Mouse (Mus musculus): ENCODE measurements around the gene Zdbf2.

The Zdbf2 gene

DNA sequence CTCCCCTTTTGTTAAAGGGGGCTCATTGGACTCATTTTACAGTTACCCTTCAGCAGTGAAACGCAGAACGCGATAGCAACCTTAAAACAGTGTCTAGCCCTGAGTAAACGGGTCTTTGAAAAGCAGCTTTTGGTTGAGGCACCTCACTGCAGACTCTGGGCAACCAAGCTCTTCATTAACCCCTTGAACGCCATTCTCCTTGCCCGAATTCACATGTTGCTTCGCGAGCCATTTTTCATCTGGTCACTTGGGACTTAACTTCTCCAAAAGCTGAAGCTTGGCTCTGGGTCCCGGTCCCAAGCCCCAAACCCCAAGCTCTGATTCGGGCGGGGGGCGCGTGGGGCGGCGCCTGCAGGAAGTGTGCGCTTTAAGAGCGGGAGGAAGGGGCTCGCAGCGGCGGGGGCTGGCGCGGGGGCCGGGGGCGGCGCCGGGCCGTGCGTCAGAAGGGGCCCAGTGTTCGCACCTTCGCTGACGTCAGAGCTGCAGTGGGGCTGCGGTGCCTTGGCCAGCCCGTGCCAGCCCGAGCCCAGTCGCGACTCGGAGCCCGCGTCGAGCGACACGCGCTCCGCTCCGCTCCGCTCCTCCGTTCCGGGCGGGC lies at the start of gene Zdbf2:
Gene Zdbf2, plus strand, starts transcription at position 525 of the 598 bp plus-strand sequence.
- no peak for DNase-seq (ENCODE audit: low read depth, low spot score)

- DNase-seq (ENCODE audit: low read depth, low spot score) = no peak
Observed at GRCm38 (mm10) chr1:63225009-63225408, 48.1 kb upstream of the Zdbf2 start.

DNA sequence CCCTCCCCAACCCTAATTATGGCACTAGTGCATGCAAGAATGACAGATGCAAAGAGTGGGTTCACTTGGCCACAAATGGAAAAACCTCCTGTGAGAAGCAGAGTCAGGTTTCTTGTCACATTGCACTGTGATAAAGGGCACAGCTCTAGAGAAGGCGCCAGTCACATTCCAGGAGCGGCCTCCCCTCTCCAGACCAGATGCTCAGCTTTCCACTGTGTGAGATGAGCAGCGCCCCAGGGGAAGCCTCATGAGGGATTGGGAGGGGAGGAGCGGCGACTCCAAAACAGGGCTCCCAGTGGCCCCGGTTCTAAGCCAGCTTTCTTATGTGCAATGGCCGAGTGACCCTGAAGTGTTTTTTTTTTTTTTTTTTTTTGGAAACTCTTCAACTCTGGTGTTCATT lies 47.2 kb upstream of the Zdbf2 start:
- DNase-seq (ENCODE audit: low read depth, low spot score) = no peak

DNA sequence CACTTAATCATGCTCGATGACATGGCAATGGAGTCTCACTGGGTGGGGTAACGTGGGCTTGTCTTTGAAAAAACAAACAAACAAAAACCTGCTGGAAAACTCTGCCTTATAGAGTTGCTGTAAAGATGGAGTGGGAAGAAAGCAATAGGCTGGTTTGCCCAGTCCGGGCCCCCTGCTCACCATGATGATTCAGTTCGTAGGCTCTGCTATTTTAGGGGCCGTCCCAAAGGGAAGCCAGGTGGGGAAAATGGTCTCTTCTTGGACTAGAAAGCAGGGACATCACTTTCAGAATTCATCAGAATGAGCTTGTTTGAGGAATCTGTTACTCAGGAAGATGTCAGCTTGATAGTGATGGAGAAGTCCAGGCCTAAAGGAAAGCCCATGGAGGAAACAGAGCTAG lies 45.8 kb upstream of the Zdbf2 start:
- no peak for DNase-seq (ENCODE audit: low read depth, low spot score)

DNA sequence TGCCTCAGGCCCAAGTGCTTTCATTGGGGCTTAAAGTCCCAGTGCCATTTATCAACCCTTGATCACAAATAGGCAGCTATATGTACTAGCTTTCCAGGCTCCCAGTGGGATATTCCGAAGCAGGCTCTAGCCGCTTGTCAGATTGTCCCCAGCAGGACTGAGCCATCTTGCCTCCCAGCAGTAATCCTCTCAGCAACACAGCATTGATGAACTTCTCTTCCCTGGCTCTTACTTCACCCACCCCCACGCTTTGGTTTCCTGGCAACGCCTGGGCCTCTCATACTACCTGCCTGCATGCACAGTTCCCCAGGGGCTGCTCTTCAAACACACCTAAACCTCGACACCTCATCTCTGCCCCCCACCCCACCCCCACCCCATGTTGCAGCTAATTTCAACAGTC lies 35.7 kb upstream of the Zdbf2 start:
- DNase-seq (ENCODE audit: low read depth, low spot score) = peak; percentile 29

GRCm38 (mm10) chr1:63239305-63239704 lies 33.8 kb upstream of the Zdbf2 start:
- no peak for DNase-seq (ENCODE audit: low read depth, low spot score)

- DNase-seq (ENCODE audit: low read depth, low spot score) = no peak
Observed at GRCm38 (mm10) chr1:63239751-63240150, 33.3 kb upstream of the Zdbf2 start.

GRCm38 (mm10) chr1:63243854-63244253 lies 29.2 kb upstream of the Zdbf2 start:
- DNase-seq (ENCODE audit: low read depth, low spot score) = no peak

DNA sequence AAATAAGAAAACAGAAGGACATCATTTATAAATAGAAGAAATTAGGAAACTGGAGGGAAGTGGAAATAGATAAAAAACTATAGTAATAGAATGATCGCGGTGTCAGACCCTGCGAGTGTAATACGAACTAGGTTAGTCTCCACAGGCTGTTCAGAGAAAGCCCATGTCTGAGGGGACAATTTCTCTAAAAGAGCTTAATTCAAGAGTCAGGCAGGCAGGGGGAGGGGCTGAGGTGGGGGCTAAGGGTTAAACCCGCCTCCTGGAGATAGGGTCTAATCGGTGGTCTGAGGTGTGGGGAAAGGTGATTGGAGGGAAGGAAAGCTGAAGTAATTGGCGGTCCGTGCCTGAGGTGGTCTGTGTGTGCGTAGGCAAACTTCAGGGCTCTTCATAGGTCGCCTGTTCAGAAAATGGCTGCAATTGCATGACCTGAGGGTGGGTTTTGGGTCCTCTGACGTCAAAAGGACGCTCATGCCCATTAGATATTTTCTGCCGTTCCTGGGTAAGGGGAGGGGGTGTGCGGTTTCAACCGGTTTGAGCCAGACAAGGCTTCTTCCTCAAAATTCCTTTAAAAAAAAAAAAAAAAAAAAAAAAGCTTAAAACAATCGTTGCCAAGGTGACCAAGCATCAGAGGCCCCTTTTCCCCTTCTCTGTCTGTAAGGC lies 26.1 kb upstream of the Zdbf2 start:
- DNase-seq (ENCODE audit: low read depth, low spot score) = no peak

GRCm38 (mm10) chr1:63247831-63248359 lies 25.2 kb upstream of the Zdbf2 start:
- DNase-seq (ENCODE audit: low read depth, low spot score) = no peak

- no peak for DNase-seq (ENCODE audit: low read depth, low spot score)
Observed at GRCm38 (mm10) chr1:63248360-63248851, 24.7 kb upstream of the Zdbf2 start.

DNA sequence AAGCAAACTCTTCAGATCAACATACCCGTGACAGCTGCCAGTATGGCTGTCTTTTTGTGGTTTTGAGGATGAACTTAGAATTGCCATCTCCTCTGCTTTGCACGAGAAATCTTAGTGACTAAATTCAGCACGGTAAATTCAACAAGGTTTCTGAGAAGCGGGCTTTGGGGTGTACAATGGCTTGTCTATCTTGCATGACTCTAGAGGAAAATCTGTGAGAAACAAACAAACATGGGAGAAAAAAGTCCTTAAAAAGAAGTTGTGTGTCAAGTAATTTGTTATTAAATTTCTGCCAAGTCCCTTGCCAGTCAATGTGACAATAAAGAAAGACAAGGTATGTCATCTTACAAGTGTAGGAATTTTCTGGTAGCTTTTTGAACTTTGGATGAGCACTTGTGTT lies 23.8 kb upstream of the Zdbf2 start:
- DNase-seq (ENCODE audit: low read depth, low spot score) = no peak

GRCm38 (mm10) chr1:63252351-63253209 lies 20.5 kb upstream of the Zdbf2 start:
- peak; percentile 44 for DNase-seq (ENCODE audit: low read depth, low spot score)

GRCm38 (mm10) chr1:63253291-63253690 lies 19.8 kb upstream of the Zdbf2 start:
- no peak for DNase-seq (ENCODE audit: low read depth, low spot score)

GRCm38 (mm10) chr1:63255101-63255500 lies 18.0 kb upstream of the Zdbf2 start:
- no peak for DNase-seq (ENCODE audit: low read depth, low spot score)

DNA sequence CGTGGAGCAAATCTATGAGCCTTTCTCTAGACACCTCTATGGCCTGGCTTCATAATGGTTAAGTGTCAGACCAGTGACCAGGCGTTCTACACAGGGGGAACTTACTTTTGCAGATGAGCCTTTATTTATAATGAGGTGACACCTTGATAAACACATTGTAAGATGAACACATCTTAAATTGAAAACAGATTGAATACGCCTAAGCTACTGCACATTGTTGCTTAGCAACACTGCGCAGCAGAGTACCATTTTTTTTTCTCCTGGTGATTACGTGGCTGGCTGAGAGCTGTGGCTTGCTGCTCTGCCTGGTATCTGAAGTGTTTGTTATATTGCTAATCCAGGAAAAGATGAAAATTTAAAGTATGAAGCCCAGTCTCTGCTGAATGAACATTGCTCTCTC lies 17.0 kb upstream of the Zdbf2 start:
- peak; percentile 74 for DNase-seq (ENCODE audit: low read depth, low spot score)

DNA sequence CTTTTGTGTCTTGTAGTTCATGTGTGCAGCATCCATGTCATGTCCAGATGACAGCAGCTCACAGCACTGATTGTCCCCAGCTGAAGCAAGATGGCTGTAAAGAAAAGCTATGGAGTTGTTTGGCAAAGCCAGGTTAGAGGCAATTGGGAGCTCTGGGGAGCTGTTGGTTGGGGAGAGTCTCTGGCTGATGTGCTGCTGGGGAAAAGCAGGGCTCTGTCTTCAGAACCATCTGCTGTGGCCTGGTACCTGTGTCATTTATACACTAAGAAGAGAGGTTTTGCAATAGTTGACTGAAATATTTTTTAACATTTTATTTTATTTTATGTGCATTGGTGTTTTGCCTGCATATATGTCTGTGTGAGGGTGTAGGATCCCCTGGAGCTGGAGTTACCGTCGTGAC lies 14.6 kb upstream of the Zdbf2 start:
- DNase-seq (ENCODE audit: low read depth, low spot score) = no peak

- no peak for DNase-seq (ENCODE audit: low read depth, low spot score)
Observed at GRCm38 (mm10) chr1:63259271-63259830, 13.7 kb upstream of the Zdbf2 start.

- DNase-seq (ENCODE audit: low read depth, low spot score) = no peak
Observed at GRCm38 (mm10) chr1:63259916-63260741, 12.9 kb upstream of the Zdbf2 start.

DNA sequence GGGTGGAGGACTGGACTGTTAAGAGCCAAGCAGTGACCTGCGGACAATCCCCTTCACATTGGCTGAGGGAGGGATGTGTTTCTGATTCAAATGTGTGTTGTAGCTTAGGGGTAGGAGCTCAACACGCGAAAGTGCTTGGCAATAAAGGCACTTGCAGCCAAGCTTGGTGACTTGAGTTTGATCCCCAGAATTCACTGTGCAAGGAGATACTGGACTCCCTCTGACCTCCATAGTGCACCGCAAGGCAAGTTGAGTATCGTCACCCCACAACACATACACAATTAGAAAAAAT lies 12.4 kb upstream of the Zdbf2 start:
- DNase-seq (ENCODE audit: low read depth, low spot score) = no peak

DNA sequence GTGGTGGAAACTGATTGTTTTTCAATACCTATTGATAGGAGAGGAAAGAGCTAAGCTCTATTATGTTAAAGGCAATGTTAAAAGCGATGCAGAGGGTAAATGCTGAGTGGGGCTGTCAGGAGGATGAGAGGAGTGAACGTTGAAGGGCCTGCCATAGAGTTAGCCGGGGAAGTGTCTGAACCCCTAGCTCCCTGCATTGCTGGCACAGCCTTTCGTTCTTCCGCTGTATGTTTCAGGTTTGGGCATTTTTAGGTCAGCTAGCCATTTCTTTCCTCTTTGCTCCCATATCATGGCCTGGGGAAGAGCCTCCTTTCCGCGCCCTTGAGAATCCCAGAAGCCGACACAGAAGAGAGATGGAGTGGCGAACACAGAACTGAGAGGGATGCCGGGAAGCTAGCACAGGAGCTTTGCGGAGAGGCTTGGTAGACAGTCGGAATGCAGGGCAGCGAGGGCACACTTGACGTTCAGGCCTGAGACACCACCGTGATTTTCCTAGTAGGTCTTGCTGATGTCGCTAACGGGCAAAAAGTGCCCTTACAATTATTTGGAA lies 11.9 kb upstream of the Zdbf2 start:
- DNase-seq (ENCODE audit: low read depth, low spot score) = no peak

Measured in brain, adult 2 months (tissue).